Mouse (Mus musculus): ENCODE measurements around the gene Klc3. TPM values are rescaled to one million over a fixed set of nuclear protein-coding genes. Genes with fewer than 3 reads are reported as not detected.
A peak's percentile ranks its signal among the peaks of the same experiment; 100 is the strongest.

Gene Klc3
- total and polyA plus RNA-seq, 3 experiments, result 0.42 to 3.6 TPM; not detected in 1

DNA sequence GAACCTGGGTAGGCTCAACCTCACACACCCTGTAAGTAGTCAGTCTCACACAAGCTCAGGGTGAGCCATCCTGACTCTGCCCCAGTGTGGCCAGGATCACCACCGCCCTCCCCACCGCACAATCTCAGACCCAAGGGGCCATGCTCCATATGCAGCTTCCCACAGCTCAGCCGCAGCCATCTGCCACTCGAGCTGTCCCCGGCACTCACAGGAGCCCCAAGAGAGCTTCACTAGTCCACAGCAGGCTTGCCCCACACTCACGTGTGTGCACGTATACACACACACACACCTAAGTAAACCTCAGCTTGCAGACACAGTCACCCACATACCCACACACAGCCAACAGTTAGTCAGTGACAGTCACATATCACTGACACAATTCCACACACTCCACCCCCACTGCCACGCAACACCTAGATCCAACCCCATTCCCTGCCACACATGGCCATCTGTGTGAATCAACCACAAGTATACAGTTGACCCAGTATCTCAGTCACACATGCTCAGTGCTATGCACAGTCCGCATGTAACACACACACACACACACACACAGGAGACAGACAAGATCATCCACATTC is 1.3 kb downstream of the Klc3 start:
- H3K27ac ChIP-seq (ENCODE audit: control insufficient read depth, low read depth, low read length), result no peak overlapping the region
- no peak overlapping the region for H3K4me3 ChIP-seq (ENCODE audit: control insufficient read depth in 1 of 2, insufficient read depth in 1 of 2, low read depth in 2 of 2, low read length in 2 of 2)
- H3K4me1 ChIP-seq (ENCODE audit: control insufficient read depth in 1 of 2, insufficient read depth in 2 of 2, low read length in 2 of 2), result peaks cover 0 to 13% of the 10 kb centered on the region in 2 experiments; a peak in 3 of 4 replicates
- no peak for DNase-seq (ENCODE audit: low read depth, low spot score)
- no peaks in the 10 kb centered on the region for H3K9me3 ChIP-seq (replicated peaks; ENCODE audit: insufficient read depth, low read length)
- no peaks in the 10 kb centered on the region; the same call in 1 of the 2 replicates for H3K79me2 ChIP-seq (ENCODE audit: control insufficient read depth, insufficient read depth, low read length, poor library complexity)
- H3K9ac ChIP-seq (ENCODE audit: control insufficient read depth, low read depth, low read length, poor library complexity, severe bottlenecking), result no peak overlapping the region
- no peak for TF ChIP-seq CTCF (IDR thresholded peaks at IDR 0.05 in 2 of 3, conservative IDR thresholded peaks at IDR 0.05 in 1 of 3; ENCODE audit: control insufficient read depth in 1 of 3, insufficient read depth in 1 of 3, low read depth in 2 of 3, low read length in 3 of 3, poor library complexity in 1 of 3, severe bottlenecking in 1 of 3)
- no peak for TF ChIP-seq TBP (IDR thresholded peaks at IDR 0.05; ENCODE audit: low read depth, low read length)
- no peak for TF ChIP-seq KAT2A (conservative IDR thresholded peaks at IDR 0.05; ENCODE audit: low read depth, low read length)
- TF ChIP-seq POLR2A (IDR thresholded peaks at IDR 0.05; ENCODE audit: control insufficient read depth in 1 of 2, insufficient read depth in 1 of 2, low read depth in 1 of 2, low read length in 2 of 2, poor library complexity in 1 of 2), result no peak
- TF ChIP-seq ETS1 (IDR thresholded peaks at IDR 0.05; ENCODE audit: low read depth, low read length), result no peak
- TF ChIP-seq USF2 (IDR thresholded peaks at IDR 0.05; ENCODE audit: borderline replicate concordance in 1 of 2, insufficient read depth in 1 of 2, low read depth in 1 of 2, low read length in 2 of 2), result no peak
- TF ChIP-seq TAL1 (IDR thresholded peaks at IDR 0.05; ENCODE audit: low read length), result no peak
- TF ChIP-seq ZMIZ1 (IDR thresholded peaks at IDR 0.05; ENCODE audit: low read depth, low read length), result no peak
- no peak for TF ChIP-seq NELFE (IDR thresholded peaks at IDR 0.05; ENCODE audit: low read depth, low read length)
- TF ChIP-seq SMC3 (IDR thresholded peaks at IDR 0.05; ENCODE audit: low read depth, low read length), result no peak
- no peak for TF ChIP-seq EP300 (IDR thresholded peaks at IDR 0.05; ENCODE audit: low read depth in 1 of 2, low read length in 2 of 2)
- no peak for TF ChIP-seq MAZ (IDR thresholded peaks at IDR 0.05; ENCODE audit: low read depth, low read length)
- TF ChIP-seq MEF2A (IDR thresholded peaks at IDR 0.05; ENCODE audit: extremely low read depth, insufficient replicate concordance, low read depth, low read length, poor library complexity, severe bottlenecking), result no peak
- no peaks in the 10 kb centered on the region for H3K27me3 ChIP-seq (ENCODE audit: control insufficient read depth in 1 of 2, insufficient read depth in 2 of 2, low read length in 2 of 2)
- H3K36me3 ChIP-seq (ENCODE audit: control insufficient read depth in 1 of 2, insufficient read depth in 2 of 2, low read length in 2 of 2), result no peaks in the 10 kb centered on the region; a peak in 1 of 4 replicates

GRCm38 (mm10) chr7:19400946-19401345 is 3.0 kb downstream of the Klc3 start:
- Histone ChIP-seq H3K4me1 (ENCODE audit: control insufficient read depth in 1 of 2, insufficient read depth in 2 of 2, low read length in 2 of 2) (peaks cover 0 to 13% of the 10 kb centered on the region in 2 experiments; a peak in 3 of 4 replicates), H3K4me3 (ENCODE audit: control insufficient read depth in 1 of 2, insufficient read depth in 1 of 2, low read depth in 2 of 2, low read length in 2 of 2) (no peak overlapping the region), H3K27me3 (ENCODE audit: control insufficient read depth in 1 of 2, insufficient read depth in 2 of 2, low read length in 2 of 2) (no peaks in the 10 kb centered on the region)

More at GRCm38 (mm10) chr7:19400946-19401345, 3.0 kb downstream of the Klc3 start:
- Histone ChIP-seq H3K9me3 (replicated peaks; ENCODE audit: insufficient read depth, low read length) (no peaks in the 10 kb centered on the region), H3K9ac (ENCODE audit: control insufficient read depth, low read depth, low read length, poor library complexity, severe bottlenecking) (no peak overlapping the region), H3K27ac (ENCODE audit: control insufficient read depth, low read depth, low read length) (no peak overlapping the region), H3K36me3 (ENCODE audit: control insufficient read depth in 1 of 2, insufficient read depth in 2 of 2, low read length in 2 of 2) (no peaks in the 10 kb centered on the region; a peak in 1 of 4 replicates), H3K79me2 (ENCODE audit: control insufficient read depth, insufficient read depth, low read length, poor library complexity) (no peaks in the 10 kb centered on the region; the same call in 1 of the 2 replicates)
- no peak for DNase-seq (ENCODE audit: low read depth, low spot score)
- no peak for TF ChIP-seq POLR2AphosphoS5 (IDR thresholded peaks at IDR 0.05; ENCODE audit: borderline replicate concordance, low read depth, low read length)
- peak in 1 of 3 experiments; percentile 20; a peak in 1 of 6 replicates for TF ChIP-seq CTCF (IDR thresholded peaks at IDR 0.05 in 2 of 3, conservative IDR thresholded peaks at IDR 0.05 in 1 of 3; ENCODE audit: control insufficient read depth in 1 of 3, insufficient read depth in 1 of 3, low read depth in 2 of 3, low read length in 3 of 3, poor library complexity in 1 of 3, severe bottlenecking in 1 of 3)

Data from MEL (cell line).